Mouse (Mus musculus): ENCODE measurements around the gene Klf13.
A peak's percentile ranks its signal among the peaks of the same experiment; 100 is the strongest.

Klf13 gene

DNA sequence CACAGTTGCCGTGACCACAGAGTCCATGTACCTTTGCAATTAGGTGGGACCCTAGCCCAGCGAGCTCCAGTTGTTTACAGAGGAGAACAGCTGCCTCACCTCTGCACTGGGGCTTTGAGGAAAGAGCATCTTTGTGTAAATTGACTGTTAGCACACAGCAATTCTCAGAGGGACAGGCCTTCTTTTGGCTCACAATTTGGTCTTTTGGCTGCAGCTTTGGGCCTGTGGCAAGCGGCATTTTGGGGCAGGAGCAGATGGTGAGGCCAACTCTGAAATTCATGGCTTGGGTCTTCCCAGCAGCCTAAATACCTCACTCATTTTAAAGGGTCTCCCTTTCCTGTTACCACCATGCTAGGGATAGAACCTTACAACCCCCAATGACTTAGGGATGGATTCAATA is 10.5 kb upstream of the Klf13 start:
- no peak for DNase-seq (ENCODE audit: low spot score)

GRCm38 (mm10) chr7:63947514-63948487 is 9.1 kb upstream of the Klf13 start:
- DNase-seq (ENCODE audit: low spot score), result no peak

GRCm38 (mm10) chr7:63943946-63944345 is 5.2 kb upstream of the Klf13 start:
- DNase-seq (ENCODE audit: low spot score), result no peak

DNA sequence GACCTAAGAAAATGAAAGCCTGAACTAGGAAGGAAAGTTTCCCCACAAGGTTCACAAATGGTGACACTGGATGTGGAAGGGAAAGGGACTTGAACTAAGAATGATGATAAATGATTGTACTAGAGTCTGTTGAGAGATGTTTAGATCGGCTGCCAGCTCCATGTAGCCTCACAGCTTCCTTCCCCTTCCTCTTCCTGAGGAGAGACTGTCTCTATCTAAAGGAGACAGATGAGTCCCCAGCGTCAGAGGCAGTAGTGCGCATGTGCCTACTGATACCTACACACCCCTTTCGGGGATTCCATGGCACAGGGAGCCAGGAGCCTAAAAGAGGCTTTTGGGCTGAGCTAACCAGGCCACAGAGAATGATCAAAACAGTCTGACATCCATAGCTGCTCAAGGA is 2.8 kb upstream of the Klf13 start:
- DNase-seq (ENCODE audit: low spot score), result no peak

GRCm38 (mm10) chr7:63941050-63941449 is 2.3 kb upstream of the Klf13 start:
- no peak for DNase-seq (ENCODE audit: low spot score)

GRCm38 (mm10) chr7:63940321-63940720 is 1.6 kb upstream of the Klf13 start:
- DNase-seq (ENCODE audit: low spot score), result no peak

DNA sequence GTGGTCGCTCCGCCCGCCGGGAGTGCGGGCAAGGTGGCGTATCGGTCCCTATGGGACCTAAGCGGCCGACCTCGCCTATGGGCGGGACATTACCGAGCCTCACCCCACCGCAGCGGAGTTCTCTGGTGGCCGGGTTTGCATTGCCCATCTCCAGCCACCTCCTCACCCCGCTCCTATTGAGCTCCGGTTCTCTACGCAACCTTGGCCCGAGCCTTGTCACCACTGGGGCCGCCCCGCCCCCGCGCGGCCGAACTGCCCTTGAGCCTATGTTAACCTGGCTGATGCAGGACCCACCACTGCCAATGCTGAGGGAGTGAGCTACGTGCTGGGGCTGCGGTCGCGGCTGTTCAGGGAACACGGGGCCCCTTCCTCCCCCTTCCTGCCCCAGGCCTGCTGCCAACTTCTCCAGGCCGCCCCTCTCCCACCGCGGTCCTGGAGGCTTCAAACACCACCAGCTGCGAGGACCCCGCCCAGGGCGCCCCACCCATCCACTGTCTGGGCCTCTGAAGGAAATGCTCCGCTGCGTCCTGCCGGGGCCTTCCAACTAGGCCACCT is 759 bp upstream of the Klf13 start:
- peak; percentile 67 for DNase-seq (ENCODE audit: low spot score)

DNA sequence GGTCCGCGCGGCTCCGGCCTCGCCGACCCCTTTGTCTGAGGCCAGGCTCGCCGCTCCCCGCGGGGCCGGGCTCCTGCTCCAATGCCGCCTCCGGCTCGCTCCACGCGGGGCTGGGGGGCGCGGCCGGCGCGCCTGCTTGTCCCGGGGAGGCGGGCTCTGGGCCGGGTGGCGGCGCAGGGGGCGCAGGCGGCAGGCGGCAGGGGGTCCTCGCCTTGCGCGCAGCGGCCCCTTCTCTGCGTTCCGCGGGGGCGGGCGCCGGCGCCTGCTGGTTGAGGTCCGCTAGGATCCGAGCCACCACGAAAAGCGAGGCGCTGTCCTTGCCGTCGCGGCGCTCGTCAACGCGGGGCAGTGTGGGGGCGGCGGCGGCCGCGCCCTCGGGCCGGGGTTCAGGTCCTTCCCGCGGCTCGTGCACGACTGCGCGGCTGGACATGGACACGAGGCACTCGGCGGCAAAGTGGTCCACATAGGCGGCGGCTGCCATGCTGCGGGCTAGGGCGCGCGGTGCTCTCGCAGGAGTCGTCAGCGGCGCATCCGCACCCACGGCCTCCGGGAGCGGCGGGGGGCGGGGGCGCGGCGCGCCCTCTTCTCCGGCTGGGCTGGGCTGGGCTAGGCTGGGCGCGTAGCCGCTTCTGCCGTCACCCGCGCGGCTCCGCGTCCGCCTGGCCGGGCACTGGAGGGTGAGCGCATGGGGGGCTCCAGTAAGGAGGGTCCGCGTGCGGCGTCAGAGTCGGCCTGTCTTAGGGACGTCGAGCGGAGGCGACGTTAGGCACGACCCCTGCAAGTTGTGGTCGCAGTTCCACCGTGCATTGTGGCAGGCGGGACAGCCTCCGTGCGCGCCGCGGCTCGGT is 425 bp downstream of the Klf13 start:
- no peak for DNase-seq (ENCODE audit: low spot score)

DNA sequence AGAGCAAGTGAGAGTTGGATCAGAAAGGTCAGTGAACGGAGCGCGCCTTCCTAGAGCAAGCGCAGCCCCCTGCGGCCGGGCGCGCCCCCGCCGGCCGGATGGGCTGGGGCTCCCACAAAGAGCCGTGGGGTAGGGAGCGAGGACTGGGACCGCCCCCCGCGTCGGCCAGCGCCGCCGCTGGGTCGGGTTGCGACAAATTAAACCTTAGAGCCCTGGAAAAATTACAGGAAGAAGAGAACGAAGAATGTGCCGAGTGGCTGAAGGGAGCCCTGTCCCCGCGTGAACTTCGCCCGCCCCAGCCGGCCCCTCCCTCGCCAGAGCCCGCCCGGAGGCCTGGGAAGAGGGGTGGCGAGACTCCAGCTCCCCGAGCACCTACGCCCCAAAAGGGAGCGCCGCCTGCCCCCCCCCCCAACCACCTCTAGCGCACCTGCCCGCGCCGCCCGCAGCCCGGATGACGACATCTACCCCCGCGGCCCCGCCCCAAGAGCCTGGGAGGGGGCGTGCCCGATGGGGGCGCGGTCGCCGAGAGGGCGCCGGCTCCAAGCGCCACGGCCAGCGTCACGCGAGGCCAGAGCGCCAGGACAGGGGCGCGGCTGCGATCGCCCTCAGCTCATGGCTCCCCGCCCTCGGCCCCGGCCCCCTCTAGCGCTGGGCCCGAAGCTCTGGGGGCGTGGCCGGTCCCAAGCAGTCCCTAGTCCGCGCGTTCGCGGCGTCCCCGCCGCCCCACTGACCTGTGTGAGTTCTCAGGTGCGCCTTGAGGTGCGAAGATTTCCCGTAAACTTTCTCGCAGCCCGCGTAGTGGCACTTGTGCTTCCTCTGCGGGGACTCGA is 1.3 kb downstream of the Klf13 start:
- DNase-seq (ENCODE audit: low spot score), result peak; percentile 87

DNA sequence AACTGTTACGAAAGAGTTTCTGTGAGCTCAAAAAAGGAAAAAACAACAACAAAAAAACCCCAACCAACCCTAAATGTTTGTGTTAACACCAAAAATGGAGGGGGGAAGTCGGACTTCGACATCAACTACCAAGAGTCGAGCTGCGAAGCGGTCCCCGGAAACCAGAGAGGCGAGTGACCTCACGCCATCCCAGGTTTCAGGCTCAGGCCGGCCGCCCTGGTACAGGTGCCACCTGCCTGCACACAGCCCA is 1.8 kb downstream of the Klf13 start:
- no peak for DNase-seq (ENCODE audit: low spot score)

- peak; percentile 75 for DNase-seq (ENCODE audit: low spot score)
These were observed 2.3 kb downstream of the Klf13 start for GRCm38 (mm10) chr7:63936188-63936985.

- DNase-seq (ENCODE audit: low spot score), result no peak
These were observed 2.9 kb downstream of the Klf13 start for GRCm38 (mm10) chr7:63935809-63936187.

- DNase-seq (ENCODE audit: low spot score), result no peak
These were observed 4.2 kb downstream of the Klf13 start for GRCm38 (mm10) chr7:63934530-63934929.

- DNase-seq (ENCODE audit: low spot score), result no peak
These were observed 4.8 kb downstream of the Klf13 start for GRCm38 (mm10) chr7:63933905-63934304.

DNA sequence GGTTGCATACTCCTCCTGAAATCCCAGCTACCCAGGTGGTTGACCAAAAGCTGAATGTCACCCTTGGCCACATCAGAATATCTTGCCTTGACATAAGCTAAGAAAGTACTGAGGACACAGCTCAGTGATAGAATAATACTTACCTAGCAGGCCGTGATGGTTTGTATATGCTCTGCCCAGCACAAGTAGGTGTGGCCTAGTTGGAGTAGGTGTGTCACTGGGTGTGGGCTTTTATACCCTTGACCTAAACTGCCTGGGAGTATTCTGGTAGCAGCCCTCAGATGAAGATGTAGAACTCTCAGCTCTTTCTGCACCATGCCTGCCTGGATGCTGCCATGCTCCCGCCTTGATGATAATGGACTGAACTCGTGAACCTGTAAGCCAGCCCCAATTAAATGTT is 6.3 kb downstream of the Klf13 start:
- DNase-seq (ENCODE audit: low spot score), result no peak

- no peak for DNase-seq (ENCODE audit: low spot score)
These were observed 7.9 kb downstream of the Klf13 start for GRCm38 (mm10) chr7:63930766-63931165.

DNA sequence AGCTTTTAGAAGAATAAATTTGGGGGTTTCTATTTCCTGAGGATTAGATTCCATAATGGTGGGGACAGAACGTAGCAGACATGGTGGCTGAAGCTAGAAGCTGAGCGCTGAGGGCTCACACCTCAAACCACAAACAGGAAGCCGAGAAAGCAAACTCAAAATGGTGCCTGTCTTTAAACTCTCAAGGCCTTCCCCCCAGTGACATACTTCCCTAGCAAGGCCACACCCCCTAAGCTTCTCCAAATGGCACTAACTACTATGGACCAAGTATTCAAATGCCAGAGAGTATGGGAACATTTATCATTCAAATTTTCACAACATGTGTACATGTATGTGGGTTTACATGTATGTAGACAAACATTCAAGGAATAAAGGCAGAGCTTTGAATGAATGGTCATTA is 8.6 kb downstream of the Klf13 start:
- DNase-seq (ENCODE audit: low spot score), result no peak

GRCm38 (mm10) chr7:63929080-63929479 is 9.6 kb downstream of the Klf13 start:
- no peak for DNase-seq (ENCODE audit: low spot score)

DNA sequence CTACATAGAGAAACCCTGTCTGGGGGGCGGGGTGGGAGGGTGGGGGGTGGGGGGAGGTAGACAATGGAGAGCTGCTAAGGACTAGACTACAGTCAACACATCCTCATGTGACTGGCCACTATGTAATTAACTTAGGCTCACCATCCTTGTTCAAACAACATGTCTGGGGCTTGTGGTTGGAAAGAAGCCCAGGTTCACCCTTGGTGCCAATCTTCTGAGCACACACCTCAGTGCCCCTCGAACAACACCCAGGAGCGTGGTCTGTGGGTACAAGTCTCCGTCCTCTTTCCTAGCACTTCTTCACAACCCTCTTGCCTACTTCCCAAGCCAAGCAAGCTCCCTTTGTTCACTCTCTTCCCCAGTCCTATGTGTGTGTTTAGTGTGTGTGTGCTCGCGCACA is 11.6 kb downstream of the Klf13 start:
- DNase-seq (ENCODE audit: low spot score), result no peak

DNA sequence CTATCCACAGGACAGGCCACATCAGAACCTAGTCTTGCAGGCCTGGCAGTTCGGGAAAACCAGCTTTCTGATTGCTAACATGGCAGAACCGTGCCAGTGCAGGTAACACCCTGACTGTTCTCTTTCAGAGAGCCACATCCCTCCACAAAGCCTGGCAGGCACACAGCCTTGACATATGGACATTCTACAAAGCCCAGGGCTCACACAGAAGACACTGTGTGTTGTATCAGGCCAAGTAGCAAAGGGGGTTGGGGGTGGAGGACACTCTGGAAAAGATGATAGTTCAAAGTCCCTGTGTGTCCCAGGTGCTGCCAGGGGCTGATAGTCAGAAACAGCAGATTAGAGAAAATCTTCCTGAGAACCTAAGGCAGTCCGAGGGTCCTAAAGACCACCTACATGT is 12.2 kb downstream of the Klf13 start:
- DNase-seq (ENCODE audit: low spot score), result no peak

All from urinary bladder, postnatal 25 days (tissue).